Comparison of ENCODE assay signal across 10 mouse cellular contexts in the genomic region with DNA sequence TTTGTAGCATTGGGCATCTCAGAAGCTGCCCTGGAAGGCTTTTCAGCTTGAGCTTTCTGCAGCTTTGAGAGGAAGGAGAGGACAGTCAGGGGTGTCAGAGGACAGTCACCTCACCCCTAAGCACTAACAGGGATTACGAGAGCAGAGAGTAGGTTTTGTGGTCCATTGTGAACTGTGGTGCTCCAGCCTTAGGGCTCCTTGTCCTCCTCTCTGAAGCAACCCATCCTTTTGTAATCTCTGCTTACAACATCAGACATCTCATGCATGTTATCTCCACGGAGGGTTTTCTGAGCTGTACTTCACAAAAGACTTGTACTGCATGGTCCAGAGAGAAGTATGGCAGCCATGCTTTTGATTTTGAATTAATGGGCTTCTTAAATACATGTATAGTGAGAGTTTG. TPM values are rescaled to one million over a fixed set of nuclear protein-coding genes. Genes with fewer than 3 reads are reported as not detected.
DNase-seq lines count a peak whose midpoint lies in the region; ATAC-seq and TF ChIP-seq lines count a peak whose summit lies in the region.
"Had no signal": no experiment of that assay in that cellular context is flagged by ENCODE, and none has a peak within 500 bp of the region (broad histone marks: within the 10 kb centered on the region; RNA-seq: fewer than 3 reads in every experiment).

No protein-coding gene starts in this region.

- 72% methylated on average over 2 of the region's 2 CpGs for WGBS in lung, embryonic 14.5 days
- 93% methylated on average over 2 of the region's 2 CpGs for WGBS in forebrain, embryonic 16.5 days
- WGBS in liver, embryonic 12.5 days (ENCODE audit: insufficient replicate concordance): 22% methylated on average over 2 of the region's 2 CpGs
- 68% methylated on average over 2 of the region's 2 CpGs for WGBS in stomach, embryonic 14.5 days

- no peak overlapping the region for H3K27ac ChIP-seq in lung, embryonic 14.5 days (ENCODE audit: low read depth)
- no peak overlapping the region for H3K27ac ChIP-seq in forebrain, embryonic 16.5 days (ENCODE audit: low read length)
- peak overlapping the region; percentile 67; the same call in 1 of the 2 replicates for H3K27ac ChIP-seq in liver, embryonic 12.5 days
- no peak overlapping the region for H3K27ac ChIP-seq in stomach, embryonic 14.5 days (ENCODE audit: low read length)

- no peak for DNase-seq in lung, embryonic 14.5 days
- no peak for DNase-seq in lung, postnatal 4 days
- no peak for DNase-seq in T-cell, adult 2 months (ENCODE audit: low spot score)
- no peak for DNase-seq in natural killer cell, adult 2 months (ENCODE audit: low spot score in 2 of 2)
- no peak for DNase-seq in spleen, postnatal 36 days (ENCODE audit: low spot score in 2 of 2)
- DNase-seq: cerebellum, postnatal 14 days had no signal

- H3K4me1 ChIP-seq in lung, embryonic 14.5 days (ENCODE audit: insufficient read depth): peaks cover 10% of the 10 kb centered on the region
- H3K4me1 ChIP-seq in forebrain, embryonic 16.5 days (replicated peaks; ENCODE audit: control insufficient read depth, insufficient read depth, low read length): peaks cover 14% of the 10 kb centered on the region
- peaks cover 67% of the 10 kb centered on the region for H3K4me1 ChIP-seq in liver, embryonic 12.5 days
- H3K4me1 ChIP-seq in stomach, embryonic 14.5 days (ENCODE audit: control insufficient read depth, insufficient read depth, low read length): peaks cover 16% of the 10 kb centered on the region; the same call in 1 of the 2 replicates

- ATAC-seq in lung, embryonic 14.5 days (ENCODE audit: insufficient read depth): no peak
- no peak for ATAC-seq in forebrain, embryonic 16.5 days
- ATAC-seq in liver, embryonic 12.5 days: no peak
- ATAC-seq in stomach, embryonic 14.5 days (ENCODE audit: insufficient number of reproducible peaks, insufficient read depth, low FRiP score, low read depth): no peak
- ATAC-seq: inflammation-experienced regulatory T-cells, adult 6 months had no signal

- peak overlapping the region; percentile 86 for H3K4me2 ChIP-seq in lung, embryonic 14.5 days
- H3K4me2 ChIP-seq in forebrain, embryonic 16.5 days (ENCODE audit: low read length): peak overlapping the region; percentile 76
- peak overlapping the region; percentile 95 for H3K4me2 ChIP-seq in liver, embryonic 12.5 days
- peak overlapping the region; percentile 48; the same call in 1 of the 2 replicates for H3K4me2 ChIP-seq in stomach, embryonic 14.5 days (replicated peaks; ENCODE audit: low read depth, low read length)

- H3K4me3 ChIP-seq in lung, embryonic 14.5 days (ENCODE audit: low read depth, low read length): peak overlapping the region; percentile 96
- H3K4me3 ChIP-seq in forebrain, embryonic 16.5 days (replicated peaks; ENCODE audit: low read length): no peak overlapping the region
- H3K4me3 ChIP-seq in liver, embryonic 12.5 days: peak overlapping the region; percentile 89
- H3K4me3 ChIP-seq in stomach, embryonic 14.5 days (ENCODE audit: low read depth, low read length): no peak overlapping the region

- H3K9me3 ChIP-seq in lung, embryonic 14.5 days (ENCODE audit: low read depth, low read length): no peaks in the 10 kb centered on the region
- H3K9me3 ChIP-seq in forebrain, embryonic 16.5 days (ENCODE audit: control insufficient read depth, low read length): no peaks in the 10 kb centered on the region
- no peaks in the 10 kb centered on the region for H3K9me3 ChIP-seq in liver, embryonic 12.5 days (replicated peaks)
- H3K9me3 ChIP-seq in stomach, embryonic 14.5 days (ENCODE audit: control insufficient read depth, low read depth, low read length): no peaks in the 10 kb centered on the region

- H3K36me3 ChIP-seq in lung, embryonic 14.5 days (ENCODE audit: insufficient read depth): peaks cover 27% of the 10 kb centered on the region
- peaks cover 11% of the 10 kb centered on the region; the same call in 1 of the 2 replicates for H3K36me3 ChIP-seq in forebrain, embryonic 16.5 days (ENCODE audit: control insufficient read depth, insufficient read depth)
- H3K36me3 ChIP-seq in liver, embryonic 12.5 days: peaks cover 26% of the 10 kb centered on the region
- H3K36me3 ChIP-seq in stomach, embryonic 14.5 days (ENCODE audit: control insufficient read depth, insufficient read depth, low read length): peaks cover 4% of the 10 kb centered on the region; the same call in 1 of the 2 replicates

- H3K9ac ChIP-seq in lung, embryonic 14.5 days: peak overlapping the region; percentile 84
- H3K9ac ChIP-seq in forebrain, embryonic 16.5 days (replicated peaks; ENCODE audit: low read depth, low read length): no peak overlapping the region
- peak overlapping the region; percentile 91 for H3K9ac ChIP-seq in liver, embryonic 12.5 days
- H3K9ac ChIP-seq in stomach, embryonic 14.5 days (replicated peaks; ENCODE audit: low read depth, low read length): no peak overlapping the region

- no peaks in the 10 kb centered on the region for H3K27me3 ChIP-seq in lung, embryonic 14.5 days (ENCODE audit: insufficient read depth, low read length)
- H3K27me3 ChIP-seq in forebrain, embryonic 16.5 days (replicated peaks; ENCODE audit: control insufficient read depth, insufficient read depth, low read length): no peaks in the 10 kb centered on the region
- no peaks in the 10 kb centered on the region for H3K27me3 ChIP-seq in liver, embryonic 12.5 days (replicated peaks)
- H3K27me3 ChIP-seq in stomach, embryonic 14.5 days (ENCODE audit: control insufficient read depth, insufficient read depth, low read length): no peaks in the 10 kb centered on the region

- TF ChIP-seq CTCF in lung, embryonic 14.5 days (IDR thresholded peaks at IDR 0.05; ENCODE audit: low read depth): no peak

RNA-seq across cellular contexts. Expression of a gene that starts 1.5 kb away (rescaled TPM):
- polyA plus RNA-seq in lung, embryonic 14.5 days (2014; fragmentation: Nextera tagmentation; extraction: Ambion mirVana): 26.1 and 26.4 TPM in 2 replicates
- 46.0 and 47.1 TPM in 2 replicates for polyA plus RNA-seq in forebrain, embryonic 16.5 days (2015; fragmentation: Nextera tagmentation; extraction: Ambion mirVana)
- polyA plus RNA-seq in liver, embryonic 12.5 days (2016; fragmentation: Nextera tagmentation; extraction: Ambion mirVana): 48.0 and 52.5 TPM in 2 replicates
- 21.1 and 22.3 TPM in 2 replicates for polyA plus RNA-seq in stomach, embryonic 14.5 days (2014; fragmentation: Nextera tagmentation; extraction: Ambion mirVana)

RNA-seq across cellular contexts. Expression of a gene that starts 4.9 kb away (rescaled TPM):
- 0.31 and 0.78 TPM in 2 replicates for polyA plus RNA-seq in lung, embryonic 14.5 days (2014; fragmentation: Nextera tagmentation; extraction: Ambion mirVana)
- polyA plus RNA-seq in forebrain, embryonic 16.5 days (2015; fragmentation: Nextera tagmentation; extraction: Ambion mirVana): 0.47 and 0.86 TPM in 2 replicates
- polyA plus RNA-seq in liver, embryonic 12.5 days (2016; fragmentation: Nextera tagmentation; extraction: Ambion mirVana): 4.9 and 5.3 TPM in 2 replicates
- 0.78 and 1.4 TPM in 2 replicates for polyA plus RNA-seq in stomach, embryonic 14.5 days (2014; fragmentation: Nextera tagmentation; extraction: Ambion mirVana)
- polyA plus RNA-seq: inflammation-experienced regulatory T-cells, adult 6 months had no signal

Comparison
In these comparisons a context has a peak if more than half of its experiments do, and no peak if none do; other contexts are left out.
1. H3K4me3 ChIP-seq: peak in lung, embryonic 14.5 days (single experiment) and liver, embryonic 12.5 days (single experiment); none in forebrain, embryonic 16.5 days (single experiment) and stomach, embryonic 14.5 days (single experiment).
2. H3K9ac ChIP-seq: peak in lung, embryonic 14.5 days (single experiment) and liver, embryonic 12.5 days (single experiment); none in forebrain, embryonic 16.5 days (single experiment) and stomach, embryonic 14.5 days (single experiment).
3. Peak in every context shown above with its lines, with median percentiles within 50 percentile points of each other: H3K4me2 ChIP-seq.